Mouse (Mus musculus): Measurements from ENCODE around the gene Gsk3a.

- TF ChIP-seq CTCF (conservative IDR thresholded peaks at IDR 0.05; ENCODE audit: low read length) (no peak), POU5F1 (IDR thresholded peaks at IDR 0.05; ENCODE audit: borderline replicate concordance, low read length) (no peak)
Measured at GRCm38 (mm10) chr7:25209161-25209622, 28.5 kb downstream of the Gsk3a start.

All from E14TG2a.4 (cell line).